In genomic region chr1:134647591-134647990, GRCm38 (mm10) we compare ENCODE assay signal across 14 mouse cellular contexts. TPM values are rescaled to one million over a fixed set of nuclear protein-coding genes. Genes with fewer than 3 reads are reported as not detected.
A peak's percentile ranks its signal among the peaks of the same experiment; 100 is the strongest.
DNase-seq lines count a peak whose midpoint lies in the region; ATAC-seq and TF ChIP-seq lines count a peak whose summit lies in the region.
"Had no signal": no experiment of that assay in that cellular context is flagged by ENCODE, and none has a peak within 500 bp of the region (broad histone marks: within the 10 kb centered on the region; RNA-seq: fewer than 3 reads in every experiment).

No protein-coding gene starts in this region.

- 0 out of 2 replicates have a peak, but pooled peaks cover 4% of the 10 kb centered on the region for H3K4me1 ChIP-seq in heart, postnatal 0 days (ENCODE audit: control insufficient read depth, insufficient read depth)
- peaks cover 35% of the 10 kb centered on the region for H3K4me1 ChIP-seq in embryonic facial prominence, embryonic 13.5 days
- peaks cover 30% of the 10 kb centered on the region for H3K4me1 ChIP-seq in limb, embryonic 12.5 days (replicated peaks)

- no peak for ATAC-seq in heart, postnatal 0 days (ENCODE audit: insufficient read depth, low read depth)
- ATAC-seq in embryonic facial prominence, embryonic 13.5 days (ENCODE audit: insufficient number of reproducible peaks, insufficient read depth, low FRiP score, low TSS enrichment, low read depth) = no peak
- no peak for ATAC-seq in limb, embryonic 12.5 days (ENCODE audit: insufficient number of reproducible peaks, insufficient read depth, low FRiP score, low TSS enrichment, low read depth)

- peak overlapping the region; percentile 91; the same call in 1 of the 2 replicates for H3K4me2 ChIP-seq in heart, postnatal 0 days (ENCODE audit: low read depth, low read length)
- H3K4me2 ChIP-seq in embryonic facial prominence, embryonic 13.5 days = peak overlapping the region; percentile 88; the same call in 1 of the 2 replicates
- peak overlapping the region; percentile 87 for H3K4me2 ChIP-seq in limb, embryonic 12.5 days

- no peak overlapping the region for H3K27ac ChIP-seq in heart, postnatal 0 days (ENCODE audit: low read depth)
- no peak overlapping the region for H3K27ac ChIP-seq in embryonic facial prominence, embryonic 13.5 days
- H3K27ac ChIP-seq in limb, embryonic 12.5 days = no peak overlapping the region

- no peak for TF ChIP-seq CTCF in heart, postnatal 0 days (IDR thresholded peaks at IDR 0.05; ENCODE audit: low read depth)

- H3K36me3 ChIP-seq in heart, postnatal 0 days (replicated peaks; ENCODE audit: control insufficient read depth, insufficient read depth, low read length) = no peaks in the 10 kb centered on the region
- no peaks in the 10 kb centered on the region for H3K36me3 ChIP-seq in embryonic facial prominence, embryonic 13.5 days
- no peaks in the 10 kb centered on the region for H3K36me3 ChIP-seq in limb, embryonic 12.5 days

- H3K9ac ChIP-seq in heart, postnatal 0 days (replicated peaks; ENCODE audit: low read depth, low read length) = no peak overlapping the region
- no peak overlapping the region for H3K9ac ChIP-seq in embryonic facial prominence, embryonic 13.5 days
- H3K9ac ChIP-seq in limb, embryonic 12.5 days (replicated peaks) = no peak overlapping the region

- peak; percentile 56 for DNase-seq in cerebellum, adult 11-12 months
- DNase-seq in cerebellum, adult 11 months = no peak
- no peak for DNase-seq in heart, postnatal 0 days (ENCODE audit: low spot score)
- no peak for DNase-seq in heart, adult 8-10 months (ENCODE audit: low spot score)
- DNase-seq in right cerebral cortex, postnatal 10 days (ENCODE audit: low spot score in 2 of 2) = no peak
- no peak for DNase-seq in retina, postnatal 1 day
- DNase-seq: heart, adult 18-20 months; kidney, adult 2 months; liver; thymus, adult 2 months had no signal

- peaks cover 64% of the 10 kb centered on the region for H3K27me3 ChIP-seq in heart, postnatal 0 days (ENCODE audit: control insufficient read depth, insufficient read depth, low read length)
- H3K27me3 ChIP-seq in embryonic facial prominence, embryonic 13.5 days = peaks cover 83% of the 10 kb centered on the region
- H3K27me3 ChIP-seq in limb, embryonic 12.5 days = peaks cover 84% of the 10 kb centered on the region

- no peaks in the 10 kb centered on the region for H3K9me3 ChIP-seq in heart, postnatal 0 days (replicated peaks; ENCODE audit: control insufficient read depth, low read length)
- H3K9me3 ChIP-seq in embryonic facial prominence, embryonic 13.5 days = no peaks in the 10 kb centered on the region
- no peaks in the 10 kb centered on the region for H3K9me3 ChIP-seq in limb, embryonic 12.5 days

- H3K4me3 ChIP-seq in heart, postnatal 0 days (ENCODE audit: low read depth, low read length) = no peak overlapping the region
- H3K4me3 ChIP-seq in embryonic facial prominence, embryonic 13.5 days = peak overlapping the region; percentile 57; the same call in 1 of the 2 replicates
- H3K4me3 ChIP-seq in limb, embryonic 12.5 days (replicated peaks) = peak overlapping the region; percentile 52; the same call in 1 of the 2 replicates
- H3K4me3 ChIP-seq: erythroblast, embryonic 14.5 days had no signal

- no peak for TF ChIP-seq EP300 in heart, postnatal 0 days (IDR thresholded peaks at IDR 0.05; ENCODE audit: low read depth)

- WGBS in heart, postnatal 0 days = 40% methylated on average over 7 of the region's 7 CpGs
- WGBS in embryonic facial prominence, embryonic 13.5 days = 23% methylated on average over 7 of the region's 7 CpGs
- 28% methylated on average over 7 of the region's 7 CpGs for WGBS in limb, embryonic 12.5 days

RNA-seq across cellular contexts. Expression of gene Syt2, which starts 1.1 kb away (rescaled TPM):
- 0.53 TPM in 1 of 2 replicates, not detected in the other for total RNA-seq in heart, postnatal 0 days (2014; rRNA removed; ENCODE audit: low replicate concordance)
- polyA plus RNA-seq in heart, postnatal 0 days (2015; fragmentation: Nextera tagmentation; extraction: Ambion mirVana) = 0.03 and 0.04 TPM in 2 replicates
- total RNA-seq in heart, adult 8-10 months (2022) = under 1 TPM in 1 of 4 experiments, not detected in 3; 0.30 TPM
- 0.41 and 0.46 TPM in 2 replicates for polyA plus RNA-seq in embryonic facial prominence, embryonic 13.5 days (2015; fragmentation: Nextera tagmentation; extraction: Ambion mirVana)
- polyA plus RNA-seq in limb, embryonic 12.5 days (2016; fragmentation: Nextera tagmentation; extraction: Ambion mirVana) = 0.14 and 0.34 TPM in 2 replicates
- total RNA-seq: heart, adult 18-20 months; monocyte, adult 5-6 weeks had no signal
